Mouse (Mus musculus) adrenal gland (tissue): ENCODE data around the gene Syngr4.

Experiments
- intact Hi-C: fragments of 180-260 bp; cut with DNase I; formaldehyde crosslinking; loops from one replicate; pipeline ENCODE4 v1.15.1; 2025

Syngr4 gene

GRCm38 (mm10) chr7:45869787-45870186 is 26.7 kb downstream of the Syngr4 start:
- intact Hi-C loops, result loop anchor here (5.0 kb wide), 2 partner anchors 37 to 138 kb away; partner anchors contain the start of gene Grwd1

GRCm38 (mm10) chr7:45869107-45869670 is 27.3 kb downstream of the Syngr4 start:
- intact Hi-C loops, result no loop called here

GRCm38 (mm10) chr7:45867871-45868270 is 28.6 kb downstream of the Syngr4 start:
- intact Hi-C loops, result no loop called here

GRCm38 (mm10) chr7:45865925-45866910 is 30.3 kb downstream of the Syngr4 start:
- intact Hi-C loops, result no loop called here

GRCm38 (mm10) chr7:45864435-45864834 is 32.1 kb downstream of the Syngr4 start:
- intact Hi-C loops, result no loop called here

- intact Hi-C loops, result no loop called here
These were observed 33.7 kb downstream of the Syngr4 start for GRCm38 (mm10) chr7:45862804-45863203.

GRCm38 (mm10) chr7:45859008-45859407 is 37.5 kb downstream of the Syngr4 start:
- intact Hi-C loops, result no loop called here

- intact Hi-C loops, result no loop called here
These were observed 39.3 kb downstream of the Syngr4 start for GRCm38 (mm10) chr7:45856950-45857901.

- intact Hi-C loops, result no loop called here
These were observed 43.4 kb downstream of the Syngr4 start for GRCm38 (mm10) chr7:45853089-45853488.

GRCm38 (mm10) chr7:45850661-45851060 is 45.9 kb downstream of the Syngr4 start:
- intact Hi-C loops, result no loop called here

- intact Hi-C loops, result no loop called here
These were observed 48.0 kb downstream of the Syngr4 start for GRCm38 (mm10) chr7:45848447-45849027.

GRCm38 (mm10) chr7:45842950-45843744 is 53.4 kb downstream of the Syngr4 start:
- intact Hi-C loops, result no loop called here
